Mouse (Mus musculus) v-Abl transformed pro-B cells (cell line): ENCODE results near the gene Cdhr1.

Experiments
- in situ Hi-C, 2 experiments: fragments of 400-800 bp; cut with MboI; formaldehyde crosslinking; loops; one replicate each; pipeline ENCODE4 v1.15.1; 2025; ENCODE audit not compliant: unreplicated experiment in 2 of 2

Cdhr1 gene

DNA sequence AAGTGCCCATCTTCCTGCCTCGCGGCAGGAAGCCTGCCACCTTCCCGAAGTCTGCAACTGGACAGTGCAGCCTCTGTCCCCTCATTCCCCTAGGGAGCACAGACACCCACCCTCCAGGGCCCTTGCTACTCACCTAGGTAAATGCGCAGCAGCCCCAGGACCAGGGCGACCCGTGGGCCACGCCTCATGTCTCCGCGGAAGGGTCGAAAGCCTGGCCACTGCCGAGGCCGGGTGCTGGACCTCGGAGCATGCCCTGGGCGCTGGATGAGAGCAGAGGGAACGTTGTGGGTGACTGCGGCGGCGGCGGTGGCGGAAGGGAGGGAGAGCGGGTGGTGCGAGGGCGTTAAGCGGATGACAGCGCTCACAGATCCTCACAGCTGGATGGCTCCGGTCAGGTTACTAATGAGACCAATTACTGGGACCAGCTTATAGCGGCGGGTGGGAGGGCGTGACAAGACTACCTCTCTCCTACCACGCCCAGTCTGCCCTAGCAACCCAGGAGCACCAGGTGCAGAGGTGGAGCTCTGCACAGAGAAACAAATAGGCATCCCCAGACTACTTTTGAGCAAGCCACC lies at the start of gene Cdhr1:
Gene Cdhr1 (minus strand): TSS at position 392 of the 575 bp plus-strand sequence.
- in situ Hi-C loops, result no loop called here

DNA sequence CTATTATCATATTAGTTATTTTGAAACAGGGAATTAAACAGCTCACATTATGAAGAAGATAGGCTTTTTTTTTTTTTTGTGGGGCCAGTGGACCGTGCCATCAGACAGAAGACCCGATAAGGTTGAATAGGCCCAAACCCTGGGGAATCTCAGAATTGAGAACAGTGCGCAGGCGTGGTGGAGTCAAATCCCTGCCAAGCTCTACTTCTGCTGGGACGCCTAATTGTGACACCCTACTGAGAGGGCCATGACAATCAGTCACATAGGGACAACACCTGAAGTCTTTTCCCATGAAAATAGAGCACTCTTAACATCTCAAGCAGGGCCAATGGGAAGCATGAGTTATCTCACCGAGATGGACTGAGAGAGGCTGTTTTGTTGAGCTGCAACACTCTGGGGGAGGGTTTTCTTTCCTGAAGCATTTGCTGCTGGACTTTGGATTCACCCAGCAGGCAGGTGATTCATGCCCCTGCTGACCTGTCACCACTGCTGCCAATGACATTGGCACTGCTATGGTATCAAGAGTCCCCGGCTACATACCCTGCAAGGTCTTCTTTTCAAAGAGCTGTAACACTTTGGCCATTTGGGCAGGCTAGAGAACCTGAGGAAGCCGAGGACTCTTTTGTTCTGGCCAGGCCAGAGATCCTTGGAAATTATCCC lies 41.0 kb upstream of the Cdhr1 start:
- in situ Hi-C loops, result loop anchor here (10.0 to 25.0 kb wide), 3 partner anchors 177 to 824 kb away; partner anchors contain the start of gene Ccser2 (in 1 of the 2)

GRCm38 (mm10) chr14:37137596-37137995 lies 39.4 kb upstream of the Cdhr1 start:
- in situ Hi-C loops, result loop anchor here (10.0 to 25.0 kb wide), 3 partner anchors 175 to 823 kb away; partner anchors contain the start of gene Ccser2 (in 1 of the 2)

DNA sequence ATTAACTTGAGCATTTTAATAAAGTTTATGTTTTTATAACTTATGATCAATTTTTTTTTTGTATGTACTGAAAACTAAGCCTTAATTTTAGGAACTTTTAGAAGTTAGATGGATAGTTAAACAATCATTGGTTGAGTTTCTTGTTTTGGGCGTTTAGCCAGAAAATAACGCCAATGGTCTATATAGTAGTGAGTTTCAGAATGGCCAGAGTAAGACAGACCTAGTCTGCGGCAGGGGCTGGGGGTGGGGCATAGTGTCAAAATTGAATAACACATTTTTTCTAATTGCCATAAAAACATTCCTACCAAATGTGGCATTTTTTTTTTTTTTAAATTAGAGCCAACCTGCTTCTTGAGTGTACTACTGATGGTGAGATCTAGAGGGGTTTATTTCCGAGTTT lies 38.0 kb upstream of the Cdhr1 start:
- in situ Hi-C loops, result loop anchor here (10.0 to 25.0 kb wide), 3 partner anchors 174 to 821 kb away; partner anchors contain the start of gene Ccser2 (in 1 of the 2)

GRCm38 (mm10) chr14:37135671-37136070 lies 37.5 kb upstream of the Cdhr1 start:
- in situ Hi-C loops, result loop anchor here (10.0 to 25.0 kb wide), 3 partner anchors 173 to 821 kb away; partner anchors contain the start of gene Ccser2 (in 1 of the 2)

DNA sequence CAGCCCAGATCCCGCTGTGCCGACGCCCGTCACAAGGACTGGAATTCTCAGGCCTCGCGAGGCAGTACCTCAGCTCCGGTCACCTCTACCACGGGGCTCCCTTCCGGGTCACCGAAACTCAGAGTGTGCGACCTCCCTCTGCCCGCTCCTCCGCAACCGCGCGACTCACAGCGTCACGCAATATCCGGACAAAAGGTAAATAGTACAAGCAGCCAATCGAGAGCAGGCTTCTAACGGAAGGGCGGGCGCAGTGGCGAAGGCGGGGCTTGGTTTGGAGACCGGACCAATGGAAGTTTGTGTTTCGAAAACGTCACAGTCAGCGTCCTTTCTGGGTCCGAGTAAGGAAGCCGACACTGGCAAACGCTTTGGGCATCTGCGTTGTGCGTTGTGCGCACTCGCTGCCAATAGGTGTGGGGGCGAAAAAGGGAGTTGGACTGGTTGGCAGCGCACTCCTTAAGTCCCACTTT lies 37.0 kb upstream of the Cdhr1 start, which contains the start of gene Ghitm:
Gene Ghitm (minus strand): TSS at position 146 of the 467 bp plus-strand sequence.
- in situ Hi-C loops, result loop anchor here (10.0 to 25.0 kb wide), 3 partner anchors 173 to 820 kb away; partner anchors contain the start of gene Ccser2 (in 1 of the 2)

DNA sequence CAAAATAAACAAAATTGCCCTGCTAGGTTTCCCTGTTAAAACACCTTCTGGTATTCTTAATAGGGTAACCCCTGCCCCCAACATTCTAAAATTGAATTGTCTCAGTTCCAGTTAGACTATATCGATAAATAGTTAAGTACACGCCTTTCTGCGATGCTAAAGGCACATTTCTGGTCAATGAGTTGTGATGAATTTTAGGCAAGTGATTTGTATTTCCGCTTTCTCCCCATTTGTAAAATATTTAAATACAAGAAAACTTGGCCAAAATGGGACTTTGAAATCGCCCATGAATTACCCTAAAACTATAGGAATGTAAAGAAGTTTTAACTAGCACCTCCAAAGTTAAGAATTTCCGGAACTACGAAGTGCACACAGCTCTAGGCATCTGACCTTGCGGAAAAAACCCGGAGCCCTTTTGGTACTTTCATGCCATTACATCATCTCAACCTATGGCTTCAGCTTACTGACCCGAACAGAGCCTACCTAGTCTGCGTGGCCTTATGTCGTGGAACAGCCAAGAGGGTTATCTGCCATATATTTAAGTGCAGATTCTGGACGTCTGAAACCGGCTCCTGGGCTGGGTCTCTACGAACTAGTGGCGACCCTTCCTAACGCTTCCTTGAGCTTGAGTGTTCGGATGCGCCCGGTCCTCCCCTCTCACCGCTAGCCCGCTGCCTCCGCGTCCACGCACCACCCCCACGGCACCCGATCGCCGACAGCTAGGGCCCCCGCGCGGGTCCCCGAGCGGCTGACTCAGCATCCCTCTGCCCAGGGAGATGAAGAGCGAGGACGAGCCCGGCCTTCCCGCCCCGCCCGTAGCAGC lies 36.4 kb upstream of the Cdhr1 start:
- in situ Hi-C loops, result loop anchor here (10.0 to 25.0 kb wide), 3 partner anchors 172 to 820 kb away; partner anchors contain the start of gene Ccser2 (in 1 of the 2)

DNA sequence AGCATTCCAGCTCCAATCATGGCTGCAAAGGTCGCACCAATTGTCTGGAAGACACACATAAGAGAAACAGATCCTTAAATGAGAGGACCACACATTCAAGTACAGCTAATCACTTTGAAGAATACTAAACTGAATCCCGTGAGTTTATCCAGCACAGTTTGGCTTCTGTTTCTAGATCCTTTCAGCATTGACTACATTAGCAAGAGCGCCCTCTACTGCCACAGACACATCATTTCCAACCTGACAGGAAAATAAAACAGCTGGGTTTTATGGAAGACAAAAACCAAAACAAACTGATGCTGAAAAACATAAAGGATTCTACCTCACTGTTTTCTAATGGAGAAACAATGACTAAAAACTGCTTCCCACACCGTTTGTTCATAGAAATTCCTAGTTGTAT lies 29.5 kb upstream of the Cdhr1 start:
- in situ Hi-C loops, result loop anchor here (10.0 to 25.0 kb wide), 2 partner anchors 165 to 263 kb away; partner anchors contain the start of gene Ccser2 (in 1 of the 2)

DNA sequence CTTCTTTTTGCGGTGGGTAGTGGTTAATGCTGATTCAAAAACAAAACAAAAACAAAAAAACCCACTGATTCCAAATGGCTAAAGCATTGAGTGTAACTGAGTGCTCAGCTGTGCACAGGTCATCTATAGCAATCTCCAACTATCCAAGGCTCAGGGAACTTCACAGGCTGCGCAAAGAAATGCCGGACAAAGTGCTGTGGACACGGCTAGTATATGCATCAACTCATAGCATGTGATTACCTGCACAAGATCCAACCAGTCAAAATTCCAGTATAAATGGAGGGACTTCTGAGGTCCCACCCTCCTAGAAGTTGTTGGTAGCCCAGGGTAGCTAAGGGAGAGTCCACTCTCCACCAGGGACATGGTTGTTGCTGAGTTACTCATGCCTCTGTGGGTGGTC lies 21.1 kb upstream of the Cdhr1 start:
- in situ Hi-C loops, result no loop called here

DNA sequence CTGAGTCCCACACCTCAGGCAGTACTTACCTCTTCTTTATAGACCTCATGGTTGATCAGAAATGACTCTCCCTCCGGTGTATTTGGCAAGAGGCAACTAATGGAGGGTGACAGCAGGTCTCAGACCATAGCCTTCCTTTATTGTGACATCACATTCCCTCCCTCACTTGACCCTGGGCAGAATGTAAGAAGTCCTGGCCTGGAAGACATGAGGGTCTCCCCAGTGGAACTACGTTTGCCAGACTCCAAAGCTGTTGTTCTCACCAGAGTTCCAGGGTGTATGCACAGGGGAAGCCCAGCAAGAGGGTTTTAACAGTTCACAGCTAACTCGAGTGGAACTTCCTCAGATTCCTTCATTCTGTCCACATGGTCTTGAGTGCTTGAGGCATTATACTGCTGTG lies 15.8 kb upstream of the Cdhr1 start, which contains the start of gene 2610528A11Rik:
Gene 2610528A11Rik (minus strand): TSS at position 101 of the 400 bp plus-strand sequence.
- in situ Hi-C loops, result no loop called here

DNA sequence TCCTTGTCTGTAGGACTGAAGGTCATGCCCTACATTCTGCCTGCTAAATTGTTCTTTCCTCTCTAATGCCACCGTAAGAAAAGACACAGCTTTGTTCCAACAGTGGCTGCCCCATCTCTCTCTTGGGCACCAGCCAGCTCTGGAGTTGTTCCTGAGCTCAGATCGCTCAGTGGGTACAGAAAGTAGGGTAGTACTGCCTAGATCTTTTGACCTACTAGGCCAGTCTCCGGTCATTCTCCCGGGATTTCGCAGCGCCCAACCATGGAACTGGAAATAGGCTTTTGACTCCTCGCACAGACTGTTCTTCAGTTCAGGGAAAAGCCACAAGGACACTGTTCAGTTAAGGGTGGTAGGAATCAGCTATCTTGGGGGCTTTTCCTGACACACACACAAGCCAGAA lies 14.8 kb upstream of the Cdhr1 start:
- in situ Hi-C loops, result no loop called here

DNA sequence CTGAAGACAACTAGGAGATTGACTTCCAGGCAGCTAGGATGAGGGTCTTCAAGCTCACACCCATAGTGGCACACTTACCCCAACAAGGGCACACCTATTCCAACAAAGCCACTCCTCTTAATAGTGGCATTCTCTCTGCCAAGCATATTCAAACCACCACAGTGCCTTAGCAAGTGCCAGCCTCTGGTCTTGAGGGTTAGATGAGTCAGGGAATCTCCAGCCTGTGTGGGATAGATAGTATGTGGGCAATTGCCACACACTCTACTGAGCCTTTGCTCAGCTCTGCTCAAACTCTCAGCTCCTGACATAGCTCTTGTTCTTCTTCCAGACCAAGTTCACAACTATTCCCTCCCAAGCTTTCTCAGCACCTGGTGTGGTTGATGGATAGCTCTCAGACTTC lies 13.2 kb upstream of the Cdhr1 start:
- in situ Hi-C loops, result no loop called here

- in situ Hi-C loops, result no loop called here
Measured at GRCm38 (mm10) chr14:37110456-37110855, 12.3 kb upstream of the Cdhr1 start.

GRCm38 (mm10) chr14:37109975-37110374 lies 11.8 kb upstream of the Cdhr1 start:
- in situ Hi-C loops, result no loop called here

DNA sequence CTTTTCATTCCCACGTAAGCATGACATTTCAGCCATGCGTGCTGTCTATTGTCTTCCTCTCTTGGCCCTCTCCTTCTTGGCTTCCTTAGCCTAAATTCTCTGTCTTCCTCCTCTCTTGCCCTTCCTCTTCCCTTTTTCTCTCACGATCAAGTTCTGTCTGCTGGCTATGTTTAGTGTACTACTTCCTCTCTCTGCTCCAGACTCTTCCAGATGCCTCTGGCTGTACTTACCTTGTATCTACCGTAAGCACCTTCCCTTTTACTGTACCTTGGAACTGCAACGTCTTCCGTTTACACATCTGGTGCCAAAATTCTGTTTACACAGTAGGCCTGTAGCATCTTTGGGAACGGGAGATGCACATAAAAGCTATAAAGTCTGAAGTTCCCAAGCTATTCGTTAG lies 11.3 kb upstream of the Cdhr1 start:
- in situ Hi-C loops, result no loop called here

DNA sequence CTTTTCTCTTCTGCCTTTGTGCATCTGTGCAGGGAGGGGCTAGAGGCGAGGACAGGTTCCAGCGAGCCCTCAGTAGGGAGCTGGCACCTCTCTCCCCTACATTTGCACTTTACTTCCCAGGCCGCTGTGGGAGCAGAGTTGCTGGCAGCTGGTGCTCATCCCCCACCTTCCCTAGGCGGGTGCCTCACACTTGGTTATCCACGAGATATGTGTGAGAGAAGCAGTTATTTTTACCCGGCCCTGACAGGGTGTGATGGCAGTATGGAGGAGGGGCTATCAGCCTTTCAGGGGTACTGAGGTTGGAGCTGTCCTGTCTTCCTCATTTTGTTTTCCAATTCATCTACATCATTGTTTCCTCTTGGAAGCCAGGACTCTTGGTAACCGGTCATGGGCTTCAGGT lies 7.7 kb upstream of the Cdhr1 start:
- in situ Hi-C loops, result no loop called here

- in situ Hi-C loops, result no loop called here
Measured at GRCm38 (mm10) chr14:37104747-37105146, 6.6 kb upstream of the Cdhr1 start.

DNA sequence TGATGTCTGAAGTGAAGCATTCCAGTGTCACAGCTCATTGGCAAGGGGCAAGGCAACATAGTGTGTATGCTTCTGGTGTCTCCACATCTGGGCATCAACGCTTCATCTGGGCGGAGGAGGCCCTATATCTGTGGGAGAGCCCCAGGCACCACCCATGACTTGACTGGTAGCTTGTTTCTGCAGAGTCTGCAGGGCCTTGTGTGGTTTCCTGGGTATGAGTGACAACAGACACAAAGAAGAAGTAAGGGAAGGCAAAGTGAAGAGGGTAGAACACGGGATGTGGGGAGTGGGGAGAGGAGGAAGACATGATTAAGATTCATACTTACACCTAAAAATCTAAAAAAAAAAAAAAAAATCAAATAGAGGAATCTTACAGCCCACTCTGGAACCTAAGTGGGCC lies 4.3 kb upstream of the Cdhr1 start:
- in situ Hi-C loops, result no loop called here

DNA sequence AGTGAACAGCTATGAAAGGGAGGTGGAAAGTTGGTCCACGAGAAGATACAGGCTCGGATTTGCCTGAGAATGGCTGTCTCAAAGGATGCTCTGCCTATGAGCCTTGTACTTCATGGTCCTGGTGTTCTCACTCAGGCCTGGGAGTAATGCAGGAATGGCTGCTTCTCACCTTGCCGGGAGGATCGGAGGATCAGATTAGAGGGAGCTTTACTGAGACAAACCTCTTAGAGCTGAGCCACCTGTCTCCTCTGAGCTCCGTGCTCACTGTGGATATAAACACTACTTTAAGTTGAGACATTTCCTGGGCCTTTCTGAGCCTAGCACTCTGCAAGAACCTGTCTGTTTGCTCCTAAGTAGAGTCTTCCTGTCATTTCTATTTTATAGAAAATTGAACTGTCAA lies 3.4 kb upstream of the Cdhr1 start:
- in situ Hi-C loops, result no loop called here

DNA sequence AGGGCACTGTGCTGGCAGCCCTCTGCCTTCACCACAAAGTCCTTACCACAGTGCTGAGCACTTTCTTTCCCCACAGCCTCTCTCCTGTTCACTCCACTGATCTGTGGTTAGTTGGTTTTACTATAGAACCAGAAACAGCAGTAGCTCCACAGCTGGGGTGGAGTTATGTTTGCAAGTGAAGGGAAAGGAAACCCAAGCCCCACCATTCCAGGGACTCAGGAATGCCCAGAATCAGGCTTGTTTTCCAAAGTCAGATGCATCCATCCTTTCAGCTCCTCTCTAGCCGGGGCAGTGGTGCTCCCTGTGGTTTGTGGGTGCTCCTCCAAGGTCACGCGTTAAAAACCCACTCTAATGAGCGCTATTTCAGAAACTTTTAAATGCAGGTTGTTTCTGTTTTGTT lies 2.6 kb downstream of the Cdhr1 start:
- in situ Hi-C loops, result no loop called here

GRCm38 (mm10) chr14:37094436-37094835 lies 3.7 kb downstream of the Cdhr1 start:
- in situ Hi-C loops, result no loop called here
